Mouse (Mus musculus): ENCODE data around the gene Iqgap1.

GRCm38 (mm10) chr7:80862475-80862874, 36.7 kb upstream of the Iqgap1 start:
- no peak for TF ChIP-seq CTCF (IDR thresholded peaks at IDR 0.05; ENCODE audit: low read depth)
- TF ChIP-seq EP300 (optimal IDR thresholded peaks at IDR 0.05), result no peak

Measured in stomach, postnatal 0 days (tissue).